Mouse (Mus musculus) kidney, embryonic 14.5 days (tissue): ENCODE measurements around the gene Eprs. TPM values are rescaled to one million over a fixed set of nuclear protein-coding genes. Genes with fewer than 3 reads are reported as not detected.

Experiments
- ATAC-seq: fragments of 200-750 bp; cut with Nextera tagmentation; 2 replicates; pipeline ENCODE4 v1.8.0; 2017; ENCODE audit warnings: moderate number of reproducible peaks, mild to moderate bottlenecking, moderate TSS enrichment, moderate library complexity; ENCODE audit not compliant: low FRiP score, low TSS enrichment
- H3K27ac ChIP-seq: fragments of 300-500 bp; sonication (generic); 2 replicates; pipeline ENCODE4 v1.5.1; 2014; ENCODE audit warnings: low read depth, mild to moderate bottlenecking, low read length, moderate library complexity, mixed read lengths
- H3K27me3 ChIP-seq: fragments of 300-500 bp; sonication (generic); 2 replicates; pipeline ENCODE4 v1.6.1; 2014; ENCODE audit warnings: mild to moderate bottlenecking, low read length; ENCODE audit not compliant: control insufficient read depth, insufficient read depth
- H3K36me3 ChIP-seq: fragments of 300-500 bp; sonication (generic); 2 replicates; pipeline ENCODE4 v1.6.1; 2014; ENCODE audit warnings: low read length, mixed read lengths; ENCODE audit not compliant: control insufficient read depth, insufficient read depth
- H3K4me1 ChIP-seq: fragments of 300-500 bp; sonication (generic); 2 replicates; pipeline ENCODE4 v1.6.1; 2014; ENCODE audit warnings: low read length, mixed read lengths; ENCODE audit not compliant: control insufficient read depth, insufficient read depth
- H3K4me2 ChIP-seq: fragments of 300-500 bp; sonication (generic); replicated peaks from 2 replicates; pipeline ENCODE4 v1.6.1; 2014; ENCODE audit warnings: low read depth, mild to moderate bottlenecking, low read length
- H3K4me3 ChIP-seq: fragments of 300-500 bp; sonication (generic); 2 replicates; pipeline ENCODE4 v1.5.1; 2014; ENCODE audit warnings: mild to moderate bottlenecking, low read length
- H3K9ac ChIP-seq: fragments of 300-500 bp; sonication (generic); 2 replicates; pipeline ENCODE4 v1.6.1; 2014; ENCODE audit warnings: low read depth, mild to moderate bottlenecking, low read length, moderate library complexity
- H3K9me3 ChIP-seq: fragments of 300-500 bp; sonication (generic); 2 replicates; pipeline ENCODE4 v1.6.1; 2016; ENCODE audit warnings: low read length; ENCODE audit not compliant: control insufficient read depth
- WGBS: fragments of 180-500 bp; shearing (Covaris S2); extraction: QIAGEN DNeasy Blood & Tissue Kit; methylation state at CpG from one replicate; pipeline ENCODE4 v1.1.7; 2014; 5-methylcytosine and 5-hydroxymethylcytosine counted together
- polyA plus RNA-seq: library from polyadenylated mRNA; unstranded; fragments of >200 nt; fragmentation: Nextera tagmentation; extraction: Ambion mirVana; gene quantifications from 2 replicates; pipeline ENCODE4 v1.2.1, GENCODE M21; 2014

The Eprs gene
- polyA plus RNA-seq, 1 experiment from 2014 or later, result 175 TPM

DNA sequence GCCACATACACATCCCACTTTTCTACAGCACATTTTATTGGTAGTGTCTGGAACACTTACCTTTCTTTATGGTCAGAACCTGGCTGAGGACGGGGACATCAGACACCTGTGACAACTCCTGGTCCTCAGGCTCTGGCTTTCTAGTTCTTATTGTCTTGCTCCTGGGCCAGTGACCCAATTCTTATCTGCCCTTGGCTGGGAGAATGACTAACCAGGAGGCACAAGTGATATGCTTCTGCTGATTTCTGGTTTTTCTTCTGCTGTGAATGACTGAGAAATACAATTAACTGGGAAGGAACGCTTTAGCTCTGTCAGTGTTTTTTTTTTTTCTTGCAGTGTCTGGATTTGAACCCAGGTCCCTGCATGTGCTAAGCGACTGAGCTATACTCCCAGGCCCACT, 88.7 kb downstream of the Eprs start:
- H3K4me1 ChIP-seq, result peaks cover 5% of the 10 kb centered on the region; the same call in 1 of the 2 replicates
- H3K9me3 ChIP-seq, result no peaks in the 10 kb centered on the region
- H3K27me3 ChIP-seq, result peaks cover 27% of the 10 kb centered on the region
- H3K4me2 ChIP-seq, result no peak overlapping the region
- H3K36me3 ChIP-seq, result no peaks in the 10 kb centered on the region
- no peak overlapping the region for H3K4me3 ChIP-seq
- no peak overlapping the region for H3K27ac ChIP-seq
- no peak overlapping the region for H3K9ac ChIP-seq
- 87% methylated on average over 3 of the region's 3 CpGs for WGBS
- no peak for ATAC-seq

DNA sequence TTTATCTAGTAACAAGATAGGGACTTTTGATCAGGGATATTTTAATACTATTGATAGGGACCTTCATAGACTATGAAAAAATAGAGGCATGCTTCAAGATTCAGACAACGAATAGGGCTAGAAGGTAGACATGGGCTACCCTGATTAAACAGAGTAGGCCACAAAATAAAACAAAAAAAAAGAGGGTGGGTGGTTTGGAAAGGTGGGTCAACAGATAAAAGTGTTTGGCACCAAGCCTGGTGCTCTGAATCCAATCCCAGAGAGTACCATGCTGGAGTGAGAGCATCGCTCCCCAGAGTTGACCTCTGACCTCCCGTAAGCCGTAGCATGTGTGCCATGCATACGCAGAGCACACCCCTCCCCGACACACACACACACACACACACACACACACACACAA, 89.6 kb downstream of the Eprs start:
- no peak overlapping the region for H3K9ac ChIP-seq
- H3K4me3 ChIP-seq, result no peak overlapping the region
- no peak overlapping the region for H3K4me2 ChIP-seq
- no peak overlapping the region for H3K27ac ChIP-seq
- no peaks in the 10 kb centered on the region for H3K9me3 ChIP-seq
- 84% methylated on average over 6 of the region's 6 CpGs for WGBS
- no peaks in the 10 kb centered on the region for H3K36me3 ChIP-seq
- H3K27me3 ChIP-seq, result peaks cover 32% of the 10 kb centered on the region
- no peak for ATAC-seq
- peaks cover 5% of the 10 kb centered on the region; the same call in 1 of the 2 replicates for H3K4me1 ChIP-seq

DNA sequence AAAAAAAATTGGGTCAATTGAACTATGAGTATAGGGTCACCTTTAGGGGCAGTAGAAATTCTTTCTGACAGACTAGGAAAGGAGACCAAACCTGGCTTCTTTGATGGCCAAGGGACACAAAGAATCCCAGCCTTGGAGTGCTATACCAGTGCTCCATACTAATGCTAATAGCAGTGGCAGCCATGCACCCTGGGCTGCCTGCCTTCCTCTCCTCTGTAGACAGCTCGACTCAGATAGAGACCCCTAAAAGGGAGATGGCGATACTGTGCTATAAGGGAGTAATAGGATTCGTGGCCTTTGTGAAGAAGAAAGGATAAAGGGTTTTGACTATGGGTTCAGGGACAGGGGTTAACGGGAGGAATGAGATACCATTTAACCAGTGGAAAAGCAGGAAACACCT, 91.3 kb downstream of the Eprs start:
- Histone ChIP-seq H3K4me1 (peaks cover 5% of the 10 kb centered on the region; the same call in 1 of the 2 replicates), H3K9me3 (no peaks in the 10 kb centered on the region), H3K27ac (no peak overlapping the region), H3K36me3 (no peaks in the 10 kb centered on the region), H3K4me2 (peak overlapping the region; percentile 98), H3K4me3 (peak overlapping the region; percentile 51), H3K27me3 (peaks cover 32% of the 10 kb centered on the region), H3K9ac (no peak overlapping the region)
- ATAC-seq, result no peak
- 44% methylated on average over 4 of the region's 4 CpGs for WGBS

DNA sequence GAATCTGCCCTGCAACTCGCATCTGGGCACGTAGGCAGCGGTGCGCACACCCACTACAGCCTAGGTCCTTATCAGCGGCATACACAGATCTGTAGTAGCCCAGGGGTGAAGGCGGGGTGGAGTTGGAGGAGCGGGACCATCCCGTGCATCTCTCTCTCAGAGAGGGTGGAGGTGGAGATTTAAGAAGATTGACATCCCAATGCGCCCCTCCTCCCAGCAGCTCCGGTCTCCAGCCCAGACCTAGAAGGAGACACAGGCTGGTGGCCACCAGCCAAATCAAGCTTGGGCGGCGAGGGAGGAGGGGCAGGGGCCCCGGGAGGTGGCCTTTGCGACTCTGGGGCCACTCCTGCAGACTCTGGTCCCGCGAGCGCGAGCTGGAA, 91.7 kb downstream of the Eprs start, which contains the start of gene Slc30a10:
Slc30a10 (plus strand) TSS at position 274 of the 380 bp plus-strand sequence.
- peak within 1 kb of the TSS; percentile 42; the same call in 1 of the 2 replicates for H3K9ac ChIP-seq
- H3K4me2 ChIP-seq, result peak within 1 kb of the TSS; percentile 98
- no peak within 1 kb of the TSS for H3K27ac ChIP-seq
- peaks cover 5% of the 10 kb centered on the region; the same call in 1 of the 2 replicates for H3K4me1 ChIP-seq
- H3K4me3 ChIP-seq, result peak within 1 kb of the TSS; percentile 51
- peak; percentile 78 for ATAC-seq
- WGBS, result under 1% methylated on average over 18 of the region's 18 CpGs
- H3K27me3 ChIP-seq, result peaks cover 32% of the 10 kb centered on the region
- H3K36me3 ChIP-seq, result no peaks in the 10 kb centered on the region
- no peaks in the 10 kb centered on the region for H3K9me3 ChIP-seq

DNA sequence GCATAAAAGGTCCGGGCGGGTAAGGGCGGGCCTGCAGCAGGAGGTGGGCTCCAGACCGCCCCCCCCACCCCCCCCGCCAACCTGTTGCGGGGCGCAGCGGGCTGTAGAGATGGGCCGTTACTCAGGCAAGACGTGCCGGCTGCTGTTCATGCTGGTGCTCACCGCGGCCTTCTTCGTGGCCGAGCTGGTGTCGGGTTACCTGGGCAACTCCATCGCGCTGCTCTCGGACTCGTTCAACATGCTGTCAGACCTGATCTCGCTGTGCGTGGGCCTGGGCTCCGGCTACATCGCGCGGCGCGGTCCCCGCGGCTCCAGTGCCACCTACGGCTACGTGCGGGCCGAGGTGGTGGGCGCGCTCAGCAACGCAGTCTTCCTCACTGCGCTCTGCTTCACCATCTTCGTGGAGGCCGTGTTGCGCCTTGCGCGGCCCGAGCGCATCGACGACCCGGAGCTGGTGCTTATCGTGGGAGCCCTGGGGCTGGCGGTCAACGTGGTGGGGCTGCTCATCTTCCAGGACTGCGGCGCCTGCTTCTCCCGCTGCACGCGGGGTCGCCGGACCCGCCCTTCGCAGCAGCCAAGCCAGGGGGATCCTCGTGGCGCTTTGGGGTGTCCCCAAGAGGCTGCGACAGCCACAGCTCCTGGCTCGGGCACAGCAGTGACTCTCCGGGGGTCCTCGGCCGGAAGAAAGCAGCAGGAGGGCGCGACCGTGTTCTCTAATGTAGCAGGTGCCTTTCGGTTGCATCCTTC, 92.3 kb downstream of the Eprs start:
- Histone ChIP-seq H3K36me3 (no peaks in the 10 kb centered on the region), H3K27ac (no peak overlapping the region), H3K9ac (peak overlapping the region; percentile 42; the same call in 1 of the 2 replicates), H3K27me3 (peaks cover 32% of the 10 kb centered on the region), H3K4me2 (peak overlapping the region; percentile 98), H3K4me3 (peak overlapping the region; percentile 51), H3K4me1 (peaks cover 5% of the 10 kb centered on the region; the same call in 1 of the 2 replicates), H3K9me3 (no peaks in the 10 kb centered on the region)
- WGBS, result 1% methylated on average over 67 of the region's 71 CpGs
- peak; percentile 87 for ATAC-seq

DNA sequence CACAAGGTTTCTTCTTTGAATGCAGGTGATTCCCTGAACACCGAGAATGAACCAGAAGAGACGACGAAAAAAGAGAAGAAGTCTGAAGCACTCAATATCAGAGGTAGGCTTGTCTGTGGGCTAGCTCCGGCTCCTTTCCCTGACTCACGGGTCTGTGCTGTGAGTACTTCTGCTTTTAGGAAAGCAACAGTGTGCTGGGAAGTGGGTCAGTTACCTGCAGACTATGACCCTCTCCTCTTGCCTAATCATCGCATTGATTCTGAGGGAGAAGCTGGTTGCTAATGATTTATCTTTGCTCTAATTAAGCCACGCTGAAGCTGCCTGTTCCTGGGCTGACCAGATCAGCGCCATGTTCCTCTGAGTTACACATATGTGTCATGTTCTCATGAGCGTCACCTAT, 93.5 kb downstream of the Eprs start:
- H3K27me3 ChIP-seq, result peaks cover 32% of the 10 kb centered on the region
- WGBS, result 79% methylated on average over 9 of the region's 9 CpGs
- no peak for ATAC-seq
- no peak overlapping the region for H3K9ac ChIP-seq
- H3K9me3 ChIP-seq, result no peaks in the 10 kb centered on the region
- H3K36me3 ChIP-seq, result no peaks in the 10 kb centered on the region
- no peak overlapping the region for H3K27ac ChIP-seq
- no peak overlapping the region for H3K4me2 ChIP-seq
- no peak overlapping the region; the same call in 1 of the 2 replicates for H3K4me3 ChIP-seq
- peaks cover 5% of the 10 kb centered on the region; the same call in 1 of the 2 replicates for H3K4me1 ChIP-seq

DNA sequence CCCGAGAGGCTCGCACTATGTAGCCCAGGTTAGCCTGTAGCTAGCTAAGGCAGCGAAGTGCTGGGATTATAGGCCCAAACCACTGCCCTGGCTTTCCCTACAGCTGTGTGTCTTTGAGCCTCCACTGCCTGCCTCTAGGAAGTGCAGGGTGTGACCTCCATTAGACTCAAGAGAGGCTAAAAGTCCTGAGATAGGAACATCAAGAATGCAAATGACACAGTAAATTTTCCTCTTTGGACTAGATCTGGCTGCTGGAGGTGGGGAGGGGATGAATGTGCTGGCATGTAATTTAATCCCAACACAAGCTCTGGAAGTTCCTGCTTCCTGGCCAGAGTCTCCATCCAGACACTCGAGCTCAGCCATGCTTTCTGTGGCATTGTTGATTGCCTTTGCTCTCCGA, 97.3 kb downstream of the Eprs start:
- Histone ChIP-seq H3K4me3 (no peak overlapping the region), H3K27me3 (peaks cover 19% of the 10 kb centered on the region), H3K4me2 (no peak overlapping the region), H3K4me1 (peaks cover 4% of the 10 kb centered on the region; the same call in 1 of the 2 replicates), H3K9ac (no peak overlapping the region), H3K36me3 (no peaks in the 10 kb centered on the region), H3K27ac (no peak overlapping the region), H3K9me3 (no peaks in the 10 kb centered on the region)
- WGBS, result 77% methylated on average over 5 of the region's 5 CpGs
- no peak for ATAC-seq

DNA sequence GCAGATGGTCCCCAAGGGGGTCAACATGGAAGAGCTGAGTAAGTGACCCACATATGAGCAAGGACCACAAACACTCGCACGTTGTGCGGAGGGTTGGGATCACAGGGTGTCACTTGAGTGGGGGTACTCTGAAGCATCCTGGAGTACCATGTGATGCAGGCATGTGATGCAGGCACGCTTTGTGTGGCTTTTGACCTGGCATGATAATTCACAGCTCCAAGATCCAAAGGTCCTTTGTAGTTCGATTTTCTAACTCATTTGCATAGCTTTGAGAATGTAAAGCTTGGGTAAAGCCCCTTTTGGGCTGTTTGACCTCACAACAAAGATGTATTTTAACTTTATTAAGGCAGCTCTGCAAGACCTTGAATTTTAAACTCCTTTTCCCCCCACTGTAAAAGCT, 100.0 kb downstream of the Eprs start:
- Histone ChIP-seq H3K4me3 (no peak overlapping the region), H3K4me1 (no peaks in the 10 kb centered on the region), H3K36me3 (no peaks in the 10 kb centered on the region), H3K4me2 (no peak overlapping the region), H3K9me3 (no peaks in the 10 kb centered on the region), H3K9ac (no peak overlapping the region), H3K27ac (no peak overlapping the region), H3K27me3 (no peaks in the 10 kb centered on the region)
- ATAC-seq, result no peak
- WGBS, result 68% methylated on average over 5 of the region's 5 CpGs

DNA sequence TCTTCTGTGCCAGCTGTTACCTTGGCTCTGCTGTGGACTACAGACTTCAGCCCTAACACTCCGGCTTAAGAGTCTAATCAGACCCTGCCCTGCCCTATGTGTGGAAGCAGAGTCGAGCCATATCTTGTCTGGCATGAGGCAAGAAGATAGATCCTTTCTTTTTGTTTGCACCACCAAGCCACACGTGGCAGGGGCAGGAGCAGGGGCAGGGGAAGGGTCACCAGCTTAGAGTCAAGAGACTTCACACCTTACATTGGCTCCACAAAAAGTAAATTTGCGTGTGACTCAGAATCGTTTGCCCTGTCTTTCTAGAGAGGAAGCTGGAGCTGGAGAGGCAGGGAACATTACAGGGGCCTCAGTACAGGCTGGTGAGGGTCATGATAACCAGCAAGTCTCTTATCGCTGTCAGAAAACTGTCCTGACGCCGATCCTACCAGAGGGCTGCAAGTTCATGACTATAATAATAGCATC, 106.7 kb downstream of the Eprs start:
- Histone ChIP-seq H3K4me1 (no peaks in the 10 kb centered on the region), H3K4me2 (no peak overlapping the region), H3K9me3 (no peaks in the 10 kb centered on the region), H3K4me3 (no peak overlapping the region), H3K9ac (no peak overlapping the region), H3K27ac (no peak overlapping the region), H3K36me3 (no peaks in the 10 kb centered on the region), H3K27me3 (no peaks in the 10 kb centered on the region)
- 79% methylated on average over 8 of the region's 8 CpGs for WGBS
- ATAC-seq, result no peak
